Mouse (Mus musculus): Measurements from ENCODE around the gene Kif5a.

Kif5a gene

DNA sequence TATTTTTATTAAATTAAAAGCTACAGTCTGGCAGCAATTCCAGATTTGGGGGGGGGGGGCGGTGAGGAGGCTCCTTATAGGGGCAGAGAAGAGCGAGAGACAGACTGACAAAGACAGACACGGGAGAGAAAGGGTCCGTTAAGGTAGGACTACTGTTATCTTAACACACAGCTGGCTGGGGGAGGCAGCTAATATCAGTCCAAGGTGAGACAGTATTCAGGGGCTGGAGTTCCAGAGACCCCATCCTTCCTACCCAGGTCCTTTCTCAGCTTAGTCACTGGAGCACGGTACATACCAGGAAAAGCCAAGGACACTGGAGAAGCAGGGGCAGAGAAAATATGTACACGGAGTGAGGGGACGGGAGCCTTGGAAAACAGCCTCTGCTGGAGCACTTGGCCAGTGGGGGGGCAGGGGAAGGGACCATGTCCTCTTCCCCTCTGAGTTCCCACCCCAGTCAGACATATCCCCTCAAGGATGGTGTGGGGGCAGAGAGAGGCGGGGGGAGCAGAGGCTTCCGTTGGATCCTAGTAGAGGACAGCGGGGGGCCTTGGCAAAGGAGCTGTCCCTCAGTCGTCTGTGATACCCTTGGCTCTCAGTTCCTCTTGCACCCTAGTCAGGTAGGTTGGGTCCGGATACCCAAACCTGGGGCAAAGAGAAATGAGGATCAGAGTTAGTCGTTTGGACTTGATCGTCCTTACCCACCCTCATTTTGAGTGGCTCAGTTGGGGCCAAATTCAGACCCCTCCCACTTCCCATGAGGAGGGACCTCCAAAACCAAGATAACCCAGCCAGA lies 72.6 kb downstream of the Kif5a start:
- no peak for DNase-seq (ENCODE audit: low read depth)

DNA sequence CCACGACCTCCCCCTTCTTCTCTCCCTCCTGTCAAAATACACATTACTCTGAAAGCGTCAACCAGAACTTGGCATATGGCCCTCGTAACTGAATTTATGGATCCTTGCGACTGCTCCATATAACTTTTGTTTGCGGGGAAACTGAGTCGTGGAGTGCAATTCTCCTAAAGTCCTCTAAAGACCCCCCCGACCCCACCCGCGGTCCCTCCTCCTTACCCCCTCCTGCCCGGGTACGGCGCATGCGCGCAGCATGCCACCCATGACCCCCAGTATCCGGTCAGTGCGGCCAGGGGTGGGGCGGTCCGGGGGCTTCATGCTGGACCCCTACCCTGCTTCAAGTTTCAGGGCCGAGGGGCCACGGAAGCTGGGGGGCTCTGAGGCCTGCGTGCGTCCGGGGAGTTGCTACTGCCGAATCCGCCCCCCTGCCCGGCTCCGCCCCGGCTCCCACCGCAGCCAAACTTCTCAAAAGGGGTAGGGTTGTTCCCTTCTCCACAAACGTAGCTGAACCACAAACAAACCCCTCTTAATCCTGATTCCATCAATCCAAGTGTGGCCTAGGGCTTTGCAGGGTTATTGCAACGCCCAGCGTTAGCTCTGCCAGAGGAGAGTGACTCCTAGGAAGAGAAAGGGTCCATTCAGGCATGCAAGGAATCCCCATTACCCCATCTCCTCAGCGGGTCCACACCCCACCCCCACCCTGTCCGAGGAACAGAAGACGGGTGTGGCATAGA lies 73.3 kb downstream of the Kif5a start, which contains the start of gene Arhgef25:
Gene Arhgef25 (minus strand): TSS at position 433 of the 731 bp plus-strand sequence.
- no peak for DNase-seq (ENCODE audit: low read depth)

DNA sequence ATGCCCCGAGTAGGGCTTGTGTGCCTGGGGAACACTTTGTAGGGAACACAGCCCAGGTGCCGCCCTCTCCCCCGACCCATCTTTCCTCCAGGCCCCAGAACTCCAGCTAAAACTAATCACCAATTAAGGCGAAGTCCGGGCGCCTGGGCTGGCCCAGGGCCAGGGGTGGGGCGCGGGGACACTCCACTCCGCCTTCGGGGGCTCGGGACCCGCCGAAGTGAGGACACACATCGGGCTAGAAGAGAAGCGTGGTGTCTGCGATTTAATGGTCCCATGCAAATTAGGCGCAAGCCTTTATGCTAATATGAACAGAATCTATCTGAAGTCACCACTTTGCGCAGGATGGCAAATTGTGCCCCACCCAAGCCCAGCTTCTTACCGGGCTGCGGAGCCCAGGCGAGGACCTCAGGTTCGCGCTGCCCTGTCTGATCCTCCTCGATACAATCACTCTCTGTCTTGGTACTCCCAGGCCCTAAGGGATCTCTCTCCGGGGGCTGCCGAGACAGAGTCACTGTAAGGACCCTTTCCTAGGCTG lies 74.0 kb downstream of the Kif5a start:
- DNase-seq (ENCODE audit: low read depth): no peak

DNA sequence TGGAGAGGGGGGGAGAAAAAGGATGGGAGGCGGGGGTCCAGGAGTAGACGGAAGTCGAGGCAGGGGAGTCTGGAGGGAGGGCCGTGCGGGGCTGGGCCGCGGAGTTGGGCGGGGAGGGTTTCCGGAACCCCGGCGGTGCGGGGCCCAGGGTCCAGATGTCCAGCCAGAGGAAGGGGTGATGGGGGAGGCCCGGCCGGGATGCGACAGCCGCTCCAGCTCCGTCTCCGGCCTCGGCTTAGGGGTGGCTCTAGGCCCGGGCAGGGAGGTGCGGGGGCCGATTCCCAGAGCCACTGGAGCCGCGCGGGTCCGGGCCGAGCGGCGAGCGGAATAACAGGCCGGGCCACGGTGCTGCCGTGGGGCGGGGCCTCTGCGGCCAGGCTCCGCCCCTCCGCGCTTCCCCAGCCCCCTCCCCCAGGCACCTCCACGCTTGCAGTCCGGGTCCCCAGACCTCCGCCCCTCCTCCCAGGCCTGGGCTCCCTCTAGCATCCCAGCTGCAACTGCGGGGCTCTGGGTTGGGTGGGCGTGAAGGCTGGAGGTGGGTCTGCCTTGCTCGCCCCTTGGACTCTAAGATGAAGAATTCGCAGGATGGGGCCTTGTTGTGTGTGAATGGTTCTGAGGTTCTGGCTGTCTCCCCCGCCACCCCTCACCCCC lies 74.6 kb downstream of the Kif5a start:
- no peak for DNase-seq (ENCODE audit: low read depth)

DNA sequence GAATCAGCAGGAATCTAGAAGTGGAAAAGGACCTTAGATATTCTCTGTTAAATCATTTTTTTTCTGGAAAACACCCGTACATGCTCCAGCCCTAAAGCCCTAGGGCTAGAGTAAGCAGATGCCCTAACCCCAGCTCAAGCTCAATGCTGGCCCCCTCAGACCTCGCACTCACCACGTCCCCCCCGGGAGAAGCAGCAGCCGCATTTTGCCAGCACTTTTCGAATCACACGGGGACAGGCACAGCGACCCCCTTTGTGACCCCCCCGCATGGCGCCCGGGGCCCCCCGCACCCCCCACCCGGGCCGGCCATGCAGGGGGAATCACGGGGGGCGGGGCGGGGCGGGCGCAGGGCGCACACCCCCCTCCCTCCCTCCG lies 75.1 kb downstream of the Kif5a start:
- no peak for DNase-seq (ENCODE audit: low read depth)

DNA sequence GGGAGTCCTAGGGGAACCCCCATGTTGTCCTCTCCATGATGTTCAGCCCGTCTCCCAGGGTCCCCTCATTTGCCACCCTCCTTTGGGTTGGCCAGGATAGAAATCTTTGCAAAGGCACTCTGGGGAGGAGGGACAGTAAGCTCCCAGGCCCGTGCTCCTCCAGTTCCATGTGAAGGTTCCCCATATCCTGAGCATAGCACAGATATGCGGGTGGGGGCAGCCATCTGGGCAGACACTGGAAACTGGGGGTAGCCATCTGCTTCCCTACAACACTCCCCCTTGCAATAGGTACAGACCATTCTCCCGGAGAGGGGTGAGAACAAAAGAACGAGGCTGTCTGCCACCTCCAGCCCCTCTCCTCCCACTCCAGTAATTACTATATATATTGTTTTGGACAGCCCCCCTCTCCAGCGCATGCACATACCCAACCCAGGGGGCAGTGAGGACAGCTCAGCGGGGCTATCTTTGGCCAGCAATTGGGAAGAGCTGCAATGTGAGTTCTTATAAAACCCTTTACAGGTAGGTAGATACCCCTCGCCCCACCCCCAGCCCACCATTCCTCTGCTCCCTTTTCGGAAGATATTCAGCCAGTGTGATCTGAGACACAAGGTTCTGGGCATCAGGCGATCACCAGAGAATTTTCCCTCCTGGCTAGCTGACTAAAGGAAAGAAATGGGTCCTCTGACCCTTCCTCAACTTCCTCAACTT lies 75.6 kb downstream of the Kif5a start:
- DNase-seq (ENCODE audit: low read depth): no peak

DNA sequence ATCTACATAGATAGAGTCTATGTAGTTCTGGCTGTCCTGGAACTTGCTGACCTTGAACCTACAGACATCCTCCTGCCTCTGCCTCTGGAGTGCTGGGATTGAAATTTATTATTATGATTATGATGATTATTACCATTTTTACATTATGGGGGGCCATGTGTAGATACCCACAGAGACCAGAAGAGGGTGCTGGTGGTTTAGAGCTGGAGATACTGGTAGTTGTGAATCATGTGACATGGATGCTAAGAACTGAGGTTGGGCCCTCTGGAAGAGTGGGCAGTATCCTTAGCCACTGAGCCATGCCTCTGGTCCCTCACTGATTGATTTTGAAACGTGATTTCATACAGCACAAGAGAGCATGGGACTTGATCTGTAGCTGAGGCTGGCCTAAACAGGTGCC lies 76.7 kb downstream of the Kif5a start:
- DNase-seq (ENCODE audit: low read depth): no peak

DNA sequence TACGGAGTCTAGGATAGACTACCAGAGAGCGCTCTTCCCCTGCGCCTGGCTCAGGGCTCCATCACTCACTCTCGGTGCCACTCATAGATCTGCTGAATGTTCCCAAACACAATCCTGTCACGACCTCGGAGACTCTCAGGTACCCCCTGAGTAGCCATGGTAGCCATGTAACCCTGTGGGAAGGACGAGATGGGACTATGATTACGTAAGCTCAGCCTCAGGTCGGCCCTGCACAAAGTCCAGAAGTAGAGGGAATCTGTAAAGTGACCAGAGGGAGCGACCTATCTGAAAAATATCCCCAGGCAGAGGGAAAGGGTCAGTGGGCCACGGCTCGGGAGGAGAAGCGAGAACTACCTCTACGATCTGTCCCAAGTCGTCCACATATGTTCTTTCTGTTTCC lies 77.6 kb downstream of the Kif5a start:
- DNase-seq (ENCODE audit: low read depth): no peak

DNA sequence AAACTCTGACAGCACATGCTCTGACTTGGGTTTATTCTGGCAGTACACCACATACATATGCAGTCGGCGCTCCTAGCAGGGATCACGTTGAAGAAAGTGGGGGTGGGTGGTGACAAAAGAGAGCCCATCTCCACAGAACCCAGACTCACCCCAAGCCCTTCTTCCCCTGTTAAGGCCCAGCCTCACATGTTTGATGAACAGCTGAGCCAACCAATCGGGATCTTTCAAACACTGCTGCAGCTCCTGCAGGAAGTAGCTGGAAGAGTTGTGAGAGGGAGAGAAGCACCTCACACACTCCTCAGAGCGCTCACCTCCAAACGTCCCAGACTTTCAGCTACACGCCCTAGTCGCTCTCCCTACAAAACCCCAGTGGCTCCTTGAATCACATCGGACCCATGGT lies 78.0 kb downstream of the Kif5a start:
- no peak for DNase-seq (ENCODE audit: low read depth)

DNA sequence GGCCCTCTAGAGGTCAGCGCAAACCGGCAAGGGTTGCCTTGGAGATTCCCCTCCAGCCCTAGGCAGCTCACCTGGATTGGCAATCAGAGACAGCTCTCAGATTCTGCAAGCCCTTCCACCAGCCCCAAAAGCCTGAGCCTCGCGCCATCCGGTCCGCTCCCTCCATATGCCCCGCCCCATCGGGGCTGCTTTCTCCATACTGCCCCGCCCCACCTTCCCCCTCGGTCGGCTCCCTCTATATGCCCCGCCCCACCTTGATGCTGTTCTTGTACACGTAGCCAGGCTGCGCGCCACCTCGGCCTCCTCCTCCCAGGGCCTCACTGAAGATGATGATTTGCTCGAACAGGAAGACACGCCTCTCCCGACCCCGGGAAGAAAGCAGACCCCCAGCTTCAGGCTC lies 79.4 kb downstream of the Kif5a start:
- no peak for DNase-seq (ENCODE audit: low read depth)

DNA sequence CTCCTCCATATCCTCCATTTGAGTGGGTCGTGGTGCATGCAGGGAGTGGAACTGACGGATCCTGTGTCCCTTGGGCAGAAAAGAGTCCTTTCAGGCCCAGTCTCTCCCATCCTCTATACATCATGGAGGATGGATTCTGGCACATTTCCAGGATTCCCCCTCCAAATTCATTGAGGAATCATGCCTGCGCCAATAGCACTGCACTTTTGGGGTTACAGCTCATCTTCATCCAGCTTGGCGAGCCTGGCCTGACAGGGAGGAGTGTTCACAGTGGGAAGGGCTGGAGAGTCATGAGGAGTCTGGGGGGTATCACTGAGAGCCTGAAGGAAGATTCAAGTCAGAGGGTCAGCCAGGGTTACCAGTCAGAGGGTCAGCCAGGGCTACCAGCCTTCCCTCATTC lies 80.5 kb downstream of the Kif5a start:
- no peak for DNase-seq (ENCODE audit: low read depth)

DNA sequence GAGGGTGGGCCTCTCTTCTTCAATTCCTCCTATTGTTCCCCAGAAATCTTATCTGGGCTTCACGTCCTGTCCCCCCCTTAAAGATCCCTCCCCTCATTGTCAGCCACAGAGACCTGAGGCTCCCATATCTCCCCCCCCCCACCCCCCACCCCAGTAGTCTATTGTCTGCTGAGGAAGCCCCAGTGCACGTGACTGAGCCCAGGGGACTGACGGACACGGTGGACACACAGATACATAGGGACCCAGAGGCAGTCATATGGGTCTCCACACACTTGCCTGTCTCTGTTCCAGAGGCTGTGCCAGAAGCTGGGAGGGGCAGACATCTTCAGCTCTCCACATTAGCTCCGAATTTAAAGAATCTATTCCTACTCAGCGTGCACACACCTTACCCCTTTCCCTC lies 81.6 kb downstream of the Kif5a start:
- DNase-seq (ENCODE audit: low read depth): no peak

DNA sequence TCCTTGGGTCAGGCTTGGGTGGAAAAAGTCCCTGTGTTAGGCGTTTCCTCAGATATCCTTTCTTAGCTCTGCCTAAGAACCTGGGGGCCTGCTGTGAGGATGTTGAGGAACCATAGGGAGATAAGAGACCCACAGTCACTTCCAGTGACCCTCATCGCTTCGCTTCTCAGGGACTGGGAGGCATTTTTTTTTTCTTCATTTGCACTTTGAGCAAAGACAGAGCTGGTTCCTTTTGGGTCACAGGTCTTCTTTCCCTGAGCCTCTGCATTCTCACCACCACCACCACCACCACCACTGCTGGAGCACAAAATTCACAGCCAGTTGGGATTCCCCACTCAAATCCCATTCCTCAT lies 82.5 kb downstream of the Kif5a start:
- DNase-seq (ENCODE audit: low read depth): no peak

DNA sequence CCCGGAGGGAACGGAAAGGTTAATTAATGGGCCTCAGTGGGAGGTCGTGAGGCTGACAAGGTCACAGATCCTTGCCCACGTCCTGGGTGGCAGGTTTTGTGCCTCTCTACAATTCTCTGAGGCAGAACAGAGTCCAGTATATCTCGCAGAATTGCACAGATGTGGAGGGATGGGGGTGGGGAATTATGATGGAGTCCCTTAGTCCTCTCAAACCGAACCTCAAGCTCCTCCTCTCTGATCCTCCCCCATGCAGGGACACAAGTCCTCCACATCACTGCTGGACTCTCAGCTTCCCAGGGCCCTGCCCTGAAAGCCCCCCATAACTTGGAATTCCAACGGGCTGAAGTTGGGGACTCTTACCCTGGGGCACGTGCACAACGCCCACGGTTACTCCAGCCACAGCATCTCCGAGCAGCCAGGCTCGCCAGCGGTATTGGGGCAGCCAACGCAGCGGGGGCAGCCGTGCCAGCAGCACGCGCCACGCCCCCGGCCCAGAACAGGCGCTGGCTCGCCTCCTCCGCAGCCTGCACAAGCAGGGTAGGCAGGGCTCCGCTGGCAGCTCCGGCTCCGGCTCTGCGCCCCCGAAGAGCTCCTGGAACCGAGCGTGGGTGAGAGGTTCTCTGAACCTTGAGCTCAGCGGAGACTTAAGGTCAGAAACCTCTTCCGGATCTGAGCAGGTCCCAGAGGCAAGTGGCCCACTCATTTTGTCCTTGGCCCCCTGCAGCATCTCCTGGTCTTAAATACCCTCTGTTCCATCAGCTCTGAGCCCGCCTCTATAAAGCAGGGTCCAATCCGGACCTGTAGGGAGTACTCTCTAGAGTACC lies 83.1 kb downstream of the Kif5a start, which contains the start of gene Slc26a10:
Gene Slc26a10 (minus strand): TSS at position 775 of the 824 bp plus-strand sequence.
- DNase-seq (ENCODE audit: low read depth): no peak

DNA sequence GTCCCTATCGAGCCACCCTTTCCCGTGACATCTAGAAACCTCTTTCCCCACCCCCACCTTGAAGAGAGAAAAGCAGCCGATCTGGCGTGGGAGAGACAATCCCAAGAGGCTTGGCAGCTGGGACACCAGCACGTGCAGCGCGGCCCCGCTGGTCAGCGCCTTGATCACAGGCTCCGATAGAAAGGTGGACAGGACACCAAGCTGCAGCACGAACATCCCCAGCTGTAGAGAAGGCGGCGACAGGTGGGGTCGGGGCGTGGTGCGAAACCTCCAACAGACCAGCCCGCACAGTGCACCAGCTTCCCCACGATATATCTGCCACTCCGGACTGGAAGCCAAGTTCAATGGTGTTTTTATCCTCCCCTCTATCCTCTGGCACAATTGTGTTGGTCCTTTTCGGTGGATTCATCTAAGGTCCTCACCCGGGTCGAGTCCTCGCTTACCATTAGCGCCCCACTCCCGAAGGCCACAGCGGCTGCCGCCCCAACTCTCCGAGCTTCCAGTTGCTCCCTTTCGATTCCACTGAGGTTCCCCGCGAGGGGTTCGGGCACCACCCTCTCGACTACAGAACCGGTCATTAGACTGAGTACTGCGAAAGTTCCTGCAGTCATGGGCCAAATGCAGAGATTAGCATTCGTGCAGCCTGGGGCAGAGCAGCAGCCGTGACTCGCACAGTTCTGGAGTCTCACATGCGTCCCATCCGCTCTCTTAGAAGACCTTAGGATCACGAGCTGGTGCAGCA lies 84.7 kb downstream of the Kif5a start:
- no peak for DNase-seq (ENCODE audit: low read depth)

DNA sequence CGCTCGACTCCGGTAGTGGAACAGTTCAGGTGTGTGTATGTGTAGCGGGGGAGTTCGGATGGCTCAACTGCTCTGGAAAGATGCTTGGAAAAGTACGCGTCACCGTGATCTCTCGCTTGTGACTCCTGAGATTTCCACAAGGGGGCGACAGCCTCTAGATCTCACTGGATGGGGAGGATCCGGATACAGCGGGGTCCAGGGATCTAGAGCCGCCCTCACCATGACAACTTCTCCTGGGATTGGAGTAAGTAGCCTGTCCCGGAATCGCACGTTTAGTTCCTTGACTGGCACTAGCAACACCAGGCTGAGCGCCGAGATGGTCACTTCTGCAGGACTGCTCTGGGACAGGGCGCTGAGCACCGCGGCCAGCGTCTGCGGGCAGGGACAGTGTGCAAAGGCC lies 85.4 kb downstream of the Kif5a start:
- DNase-seq (ENCODE audit: low read depth): peak; percentile 74

DNA sequence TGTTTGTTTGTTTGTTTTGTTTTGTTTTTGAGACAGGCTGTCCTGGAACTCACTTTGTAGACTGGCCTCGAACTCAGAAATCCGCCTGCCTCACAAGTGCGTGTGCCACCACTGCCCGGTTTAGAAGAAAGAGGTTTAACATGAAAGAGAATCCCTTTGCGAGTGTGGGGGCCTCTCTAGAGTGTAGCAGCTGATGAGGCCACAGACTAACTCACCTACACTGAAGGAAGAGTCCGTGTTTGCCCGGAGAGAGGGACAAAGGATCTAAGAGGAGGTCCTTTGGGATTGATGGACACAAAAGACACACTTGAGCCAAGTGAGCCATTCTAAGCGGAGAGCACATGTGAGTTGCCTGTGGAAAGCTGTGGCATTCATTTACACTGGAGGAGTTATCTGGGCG lies 85.9 kb downstream of the Kif5a start:
- no peak for DNase-seq (ENCODE audit: low read depth)

DNA sequence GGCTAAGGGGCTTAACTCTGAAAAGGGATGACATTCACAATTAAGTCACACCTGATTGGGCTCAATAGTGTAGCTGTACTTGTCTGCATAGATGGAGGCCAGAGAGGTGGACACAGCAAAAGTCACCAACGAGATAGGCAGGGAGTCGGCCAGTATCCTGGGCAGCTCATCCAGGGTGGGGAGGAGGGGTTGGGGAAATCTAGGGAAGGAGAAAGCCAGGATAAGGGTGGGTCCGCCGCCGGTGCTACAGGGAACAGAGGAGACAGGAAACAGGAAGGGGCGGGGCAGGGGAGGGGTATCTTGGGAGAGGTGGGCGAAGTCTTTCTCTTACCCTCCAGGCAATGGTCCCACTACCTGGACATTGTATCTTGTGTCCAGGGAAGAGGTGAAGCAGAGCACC lies 86.4 kb downstream of the Kif5a start:
- DNase-seq (ENCODE audit: low read depth): no peak

DNA sequence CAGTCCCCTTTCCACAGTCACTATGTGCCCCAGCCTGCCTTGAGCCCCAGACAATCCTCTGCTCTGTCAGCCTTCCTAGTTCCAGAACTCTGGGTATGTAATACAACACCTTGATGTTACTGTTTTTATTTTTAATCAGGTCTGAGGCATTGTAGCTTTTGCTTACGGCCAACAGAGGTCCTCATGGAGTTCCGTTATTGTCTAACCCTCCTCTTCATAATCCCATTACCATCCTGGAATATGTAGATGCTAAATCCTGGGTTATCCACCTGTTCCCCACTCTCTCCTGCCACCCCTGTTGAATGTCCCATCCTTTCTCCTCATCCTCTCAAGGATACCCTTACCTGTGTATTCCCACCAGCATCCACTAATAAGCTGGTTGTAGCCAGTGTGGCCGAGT lies 86.9 kb downstream of the Kif5a start:
- no peak for DNase-seq (ENCODE audit: low read depth)
